Mouse (Mus musculus) brain, embryonic 14.5 days (tissue): ENCODE measurements around the gene Pp2d1.

ENCODE experiments used
- CTCF ChIP-seq: fragments of 200-500 bp; IDR thresholded peaks from 2 replicates; pipeline ENCODE4 v1.5.1; 2012; ENCODE audit warnings: inconsistent platforms, mild to moderate bottlenecking, moderate library complexity, borderline replicate concordance; ENCODE audit not compliant: insufficient read depth, insufficient read length; ENCODE audit errors: extremely low read depth
- POLR2A ChIP-seq: fragments of 200-500 bp; IDR thresholded peaks from 2 replicates; pipeline ENCODE4 v1.6.1; 2012; ENCODE audit warnings: mild to moderate bottlenecking, inconsistent platforms, borderline replicate concordance; ENCODE audit not compliant: poor library complexity, insufficient read depth, insufficient read length, severe bottlenecking; ENCODE audit errors: extremely low read depth

DNA sequence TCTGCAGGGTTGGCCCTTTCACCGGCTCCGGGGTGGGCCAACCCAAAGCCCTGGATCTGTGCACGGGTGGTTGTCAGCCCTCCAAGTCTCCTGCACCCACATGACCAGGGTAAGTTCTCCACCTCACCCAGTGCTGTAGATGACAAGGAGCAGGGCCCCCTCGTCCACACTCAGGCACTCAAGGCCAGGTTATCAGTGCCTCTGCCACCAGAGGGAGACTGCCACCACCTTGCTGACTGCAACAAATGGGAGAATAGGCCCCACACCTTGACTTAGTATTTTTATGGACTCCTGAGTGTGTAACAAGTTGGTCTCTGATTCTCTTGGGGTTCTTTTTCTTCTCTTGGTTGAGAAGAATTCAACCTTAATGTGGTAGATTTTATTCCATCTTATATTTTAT, 73.7 kb downstream of the Pp2d1 start:
- TF ChIP-seq CTCF: peak; percentile 15; the same call in 1 of the 2 replicates
- no peak for TF ChIP-seq POLR2A
